Mouse (Mus musculus) kidney, embryonic 15.5 days (tissue): Measurements from ENCODE around the gene Myo1e. TPM values are rescaled to one million over a fixed set of nuclear protein-coding genes. Genes with fewer than 3 reads are reported as not detected.

Experiments used
- ATAC-seq: fragments of 200-750 bp; cut with Nextera tagmentation; replicated peaks from 2 replicates; pipeline ENCODE4 v1.8.0; 2017; ENCODE audit warnings: moderate TSS enrichment; ENCODE audit not compliant: low FRiP score
- H3K27ac ChIP-seq: fragments of 300-500 bp; sonication (generic); 2 replicates; pipeline ENCODE4 v1.5.1; 2015; ENCODE audit warnings: mild to moderate bottlenecking, inconsistent platforms
- H3K27me3 ChIP-seq: fragments of 300-500 bp; sonication (generic); 2 replicates; pipeline ENCODE4 v1.6.1; 2015; ENCODE audit warnings: inconsistent platforms
- H3K36me3 ChIP-seq: fragments of 300-500 bp; sonication (generic); 2 replicates; pipeline ENCODE4 v1.6.1; 2015; ENCODE audit warnings: inconsistent platforms
- H3K4me1 ChIP-seq: fragments of 300-500 bp; sonication (generic); 2 replicates; pipeline ENCODE4 v1.6.1; 2015; ENCODE audit warnings: inconsistent platforms
- H3K4me2 ChIP-seq: fragments of 300-500 bp; sonication (generic); 2 replicates; pipeline ENCODE4 v1.6.1; 2015; ENCODE audit warnings: moderate library complexity, mild to moderate bottlenecking, inconsistent platforms
- H3K4me3 ChIP-seq: fragments of 300-500 bp; sonication (generic); replicated peaks from 2 replicates; pipeline ENCODE4 v1.5.1; 2015; ENCODE audit warnings: mild to moderate bottlenecking, inconsistent platforms
- H3K9ac ChIP-seq: fragments of 300-500 bp; sonication (generic); 2 replicates; pipeline ENCODE4 v1.6.1; 2015; ENCODE audit warnings: mild to moderate bottlenecking, inconsistent platforms
- H3K9me3 ChIP-seq: fragments of 300-500 bp; sonication (generic); replicated peaks from 2 replicates; pipeline ENCODE4 v1.6.1; 2016; ENCODE audit warnings: inconsistent platforms
- WGBS: fragments of 180-500 bp; shearing (Covaris S2); methylation state at CpG from one replicate; pipeline ENCODE4 v1.1.7; 2015; ENCODE audit warnings: mixed read lengths; 5-methylcytosine and 5-hydroxymethylcytosine counted together
- polyA plus RNA-seq: library from polyadenylated mRNA; unstranded; fragments of >200 nt; fragmentation: Nextera tagmentation; extraction: Ambion mirVana; gene quantifications from 2 replicates; pipeline ENCODE4 v1.2.1, GENCODE M21; 2015

Gene Myo1e
- polyA plus RNA-seq = 22.3 and 22.6 TPM in 2 replicates

GRCm38 (mm10) chr9:70207151-70207831 lies at the start of gene Myo1e:
Gene Myo1e (plus strand): TSS chr9:70207350.
- Histone ChIP-seq H3K36me3 (no peaks in the 10 kb centered on the region), H3K9ac (peak within 1 kb of the TSS; percentile 76), H3K9me3 (no peaks in the 10 kb centered on the region), H3K4me3 (peak within 1 kb of the TSS; percentile 75), H3K27ac (peak within 1 kb of the TSS; percentile 95), H3K4me1 (peaks cover 23% of the 10 kb centered on the region), H3K27me3 (0 out of 2 replicates have a peak, but pooled peaks cover 5% of the 10 kb centered on the region), H3K4me2 (peak within 1 kb of the TSS; percentile 98)
- peak; percentile 93 for ATAC-seq
- WGBS = under 1% methylated on average over 43 of the region's 43 CpGs

GRCm38 (mm10) chr9:70160071-70160470 lies 47.1 kb upstream of the Myo1e start:
- no peak overlapping the region for H3K4me2 ChIP-seq
- H3K36me3 ChIP-seq = no peaks in the 10 kb centered on the region
- H3K9ac ChIP-seq = no peak overlapping the region
- H3K27me3 ChIP-seq = no peaks in the 10 kb centered on the region
- WGBS = 62% methylated on average over 10 of the region's 10 CpGs
- H3K9me3 ChIP-seq = no peaks in the 10 kb centered on the region
- ATAC-seq = no peak
- no peak overlapping the region for H3K27ac ChIP-seq
- H3K4me1 ChIP-seq = 0 out of 2 replicates have a peak, but pooled peaks cover 1% of the 10 kb centered on the region
- H3K4me3 ChIP-seq = no peak overlapping the region

GRCm38 (mm10) chr9:70168973-70169372 lies 38.2 kb upstream of the Myo1e start:
- no peak overlapping the region for H3K4me3 ChIP-seq
- H3K4me2 ChIP-seq = no peak overlapping the region
- no peaks in the 10 kb centered on the region for H3K9me3 ChIP-seq
- no peak overlapping the region for H3K27ac ChIP-seq
- H3K36me3 ChIP-seq = no peaks in the 10 kb centered on the region
- H3K4me1 ChIP-seq = no peaks in the 10 kb centered on the region; the same call in 1 of the 2 replicates
- H3K9ac ChIP-seq = no peak overlapping the region
- H3K27me3 ChIP-seq = no peaks in the 10 kb centered on the region
- no peak for ATAC-seq
- 85% methylated on average over 7 of the region's 7 CpGs for WGBS

GRCm38 (mm10) chr9:70174291-70174848 lies 32.8 kb upstream of the Myo1e start:
- Histone ChIP-seq H3K9ac (no peak overlapping the region), H3K36me3 (no peaks in the 10 kb centered on the region), H3K4me2 (no peak overlapping the region), H3K27me3 (no peaks in the 10 kb centered on the region), H3K4me3 (no peak overlapping the region), H3K27ac (no peak overlapping the region), H3K9me3 (no peaks in the 10 kb centered on the region), H3K4me1 (peaks cover 9% of the 10 kb centered on the region)
- WGBS = 58% methylated on average over 4 of the region's 4 CpGs
- ATAC-seq = no peak

DNA sequence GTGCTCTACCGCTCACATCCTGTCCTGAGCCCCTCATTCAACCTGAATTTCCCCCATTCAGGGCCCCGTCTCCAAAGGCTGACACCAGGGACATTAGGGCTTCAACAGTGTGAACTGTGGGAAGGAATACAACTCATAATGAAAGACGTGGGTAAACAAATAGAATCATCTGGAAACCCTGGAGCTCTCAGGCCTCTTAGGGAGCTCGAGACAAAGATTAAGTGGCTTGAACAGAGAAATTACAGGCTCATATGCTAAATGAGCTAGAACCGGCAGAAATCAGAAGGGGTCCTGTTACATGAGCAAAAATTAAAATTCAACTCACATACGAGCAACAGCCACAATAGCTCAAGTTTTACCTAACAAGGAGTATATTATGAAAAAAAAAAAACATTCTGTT lies 32.3 kb upstream of the Myo1e start:
- Histone ChIP-seq H3K36me3 (no peaks in the 10 kb centered on the region), H3K9ac (no peak overlapping the region), H3K4me1 (peaks cover 9% of the 10 kb centered on the region), H3K4me3 (no peak overlapping the region), H3K27ac (no peak overlapping the region), H3K4me2 (no peak overlapping the region), H3K9me3 (no peaks in the 10 kb centered on the region), H3K27me3 (no peaks in the 10 kb centered on the region)
- WGBS = 32% methylated on average over 6 of the region's 6 CpGs
- no peak for ATAC-seq

- H3K9ac ChIP-seq = no peak overlapping the region
- ATAC-seq = no peak
- H3K4me2 ChIP-seq = no peak overlapping the region
- H3K36me3 ChIP-seq = no peaks in the 10 kb centered on the region
- no peaks in the 10 kb centered on the region for H3K9me3 ChIP-seq
- 84% methylated on average over 3 of the region's 3 CpGs for WGBS
- peaks cover 11% of the 10 kb centered on the region for H3K4me1 ChIP-seq
- H3K27ac ChIP-seq = no peak overlapping the region
- no peaks in the 10 kb centered on the region for H3K27me3 ChIP-seq
- H3K4me3 ChIP-seq = no peak overlapping the region
Measured at GRCm38 (mm10) chr9:70176291-70176690, 30.9 kb upstream of the Myo1e start.

DNA sequence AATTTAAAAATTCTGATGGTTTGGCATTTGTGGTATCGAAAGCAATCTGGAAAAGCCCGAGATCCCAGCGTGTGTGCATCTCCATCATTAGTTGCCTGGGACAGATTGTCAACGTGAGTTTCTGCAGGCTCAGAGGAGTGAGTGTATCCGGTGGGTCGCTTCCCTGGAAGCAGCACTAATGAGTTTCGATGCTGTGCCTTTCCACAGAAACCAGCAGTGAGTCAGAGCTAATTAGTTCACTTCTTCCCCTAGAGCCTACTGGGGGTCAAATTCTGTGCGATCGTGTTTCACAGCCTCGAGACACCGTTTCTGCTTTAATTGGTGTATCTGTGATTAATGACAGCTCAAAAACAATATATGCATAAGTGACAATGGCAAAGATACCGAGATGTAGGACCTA lies 25.4 kb upstream of the Myo1e start:
- Histone ChIP-seq H3K9ac (no peak overlapping the region), H3K27ac (no peak overlapping the region), H3K36me3 (no peaks in the 10 kb centered on the region), H3K4me1 (peaks cover 6% of the 10 kb centered on the region; the same call in 1 of the 2 replicates), H3K27me3 (no peaks in the 10 kb centered on the region), H3K4me3 (no peak overlapping the region), H3K4me2 (no peak overlapping the region), H3K9me3 (no peaks in the 10 kb centered on the region)
- no peak for ATAC-seq
- WGBS = 40% methylated on average over 12 of the region's 12 CpGs

GRCm38 (mm10) chr9:70182639-70183038 lies 24.5 kb upstream of the Myo1e start:
- no peak for ATAC-seq
- Histone ChIP-seq H3K27ac (no peak overlapping the region), H3K9me3 (no peaks in the 10 kb centered on the region), H3K4me2 (no peak overlapping the region), H3K4me3 (no peak overlapping the region), H3K4me1 (peaks cover 6% of the 10 kb centered on the region; the same call in 1 of the 2 replicates), H3K27me3 (no peaks in the 10 kb centered on the region), H3K36me3 (no peaks in the 10 kb centered on the region), H3K9ac (no peak overlapping the region)
- WGBS = 68% methylated on average over 7 of the region's 7 CpGs

GRCm38 (mm10) chr9:70192336-70192735 lies 14.8 kb upstream of the Myo1e start:
- Histone ChIP-seq H3K36me3 (no peaks in the 10 kb centered on the region), H3K4me3 (no peak overlapping the region), H3K4me1 (no peaks in the 10 kb centered on the region), H3K27ac (no peak overlapping the region), H3K27me3 (no peaks in the 10 kb centered on the region), H3K9ac (no peak overlapping the region), H3K9me3 (no peaks in the 10 kb centered on the region), H3K4me2 (no peak overlapping the region)
- ATAC-seq = no peak
- WGBS = 74% methylated on average over 5 of the region's 5 CpGs

DNA sequence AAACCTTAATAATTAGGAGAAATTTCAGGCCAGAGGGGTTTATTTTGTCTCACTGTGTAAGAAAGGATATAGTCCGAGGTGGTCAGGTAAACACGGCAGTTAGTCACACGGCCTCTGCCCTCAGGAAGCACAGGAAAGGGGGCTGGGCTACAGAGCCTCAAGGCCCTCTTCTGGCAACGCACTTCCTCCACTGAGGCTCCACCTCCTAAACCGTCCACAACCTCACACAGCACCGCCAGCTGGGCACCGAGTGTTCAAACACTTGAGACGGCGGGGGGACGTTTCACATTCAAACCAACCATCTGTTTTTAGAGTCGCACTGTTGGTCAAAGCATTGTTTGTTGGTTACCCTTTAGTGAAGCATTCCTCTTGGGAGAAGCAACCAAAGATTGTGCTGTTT lies 12.5 kb upstream of the Myo1e start:
- no peak overlapping the region for H3K4me2 ChIP-seq
- ATAC-seq = no peak
- no peaks in the 10 kb centered on the region for H3K9me3 ChIP-seq
- H3K36me3 ChIP-seq = no peaks in the 10 kb centered on the region
- no peak overlapping the region for H3K27ac ChIP-seq
- H3K4me1 ChIP-seq = no peaks in the 10 kb centered on the region
- H3K27me3 ChIP-seq = no peaks in the 10 kb centered on the region
- WGBS = 80% methylated on average over 11 of the region's 11 CpGs
- H3K9ac ChIP-seq = no peak overlapping the region
- H3K4me3 ChIP-seq = no peak overlapping the region

DNA sequence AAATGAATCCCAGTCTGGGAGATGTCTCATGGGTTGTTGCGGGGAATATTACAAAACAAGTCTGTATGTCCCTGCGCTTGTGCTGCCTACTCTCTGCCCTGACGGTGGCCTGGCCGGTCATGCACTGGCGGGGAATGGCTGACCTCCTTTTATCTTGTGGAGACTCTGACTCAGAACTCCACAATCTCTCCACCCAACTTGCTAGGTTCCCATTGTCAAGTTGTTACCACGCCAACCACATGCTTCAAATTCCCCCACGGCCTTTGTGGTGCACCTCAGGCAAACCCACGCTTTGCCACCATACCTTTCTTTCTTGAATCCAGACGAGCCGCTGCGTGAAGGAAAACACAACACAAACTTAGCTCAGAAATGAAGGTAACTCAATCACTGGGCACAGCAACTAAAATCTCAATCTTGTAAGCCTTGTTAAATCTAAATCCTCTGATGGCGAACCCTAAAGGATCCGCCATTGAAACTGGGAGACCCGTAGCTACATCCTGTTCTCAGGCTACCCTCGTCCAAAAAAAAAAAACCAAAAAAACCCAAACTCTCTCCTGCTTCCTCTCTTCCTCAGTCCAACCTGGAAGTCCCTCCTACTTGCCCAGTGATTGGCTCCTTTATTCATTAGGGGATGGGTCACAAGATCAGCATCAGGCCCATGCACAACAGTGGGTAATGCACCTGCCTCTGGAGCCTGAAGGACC lies 10.0 kb upstream of the Myo1e start:
- Histone ChIP-seq H3K4me1 (no peaks in the 10 kb centered on the region), H3K9ac (no peak overlapping the region), H3K4me2 (no peak overlapping the region), H3K36me3 (no peaks in the 10 kb centered on the region), H3K4me3 (no peak overlapping the region), H3K27me3 (no peaks in the 10 kb centered on the region), H3K9me3 (no peaks in the 10 kb centered on the region), H3K27ac (no peak overlapping the region)
- WGBS = 85% methylated on average over 15 of the region's 15 CpGs
- no peak for ATAC-seq

GRCm38 (mm10) chr9:70197992-70198391 lies 9.2 kb upstream of the Myo1e start:
- Histone ChIP-seq H3K27me3 (no peaks in the 10 kb centered on the region), H3K4me1 (no peaks in the 10 kb centered on the region), H3K4me3 (no peak overlapping the region), H3K9me3 (no peaks in the 10 kb centered on the region), H3K4me2 (no peak overlapping the region), H3K27ac (no peak overlapping the region), H3K36me3 (no peaks in the 10 kb centered on the region), H3K9ac (no peak overlapping the region)
- WGBS = 92% methylated on average over 8 of the region's 8 CpGs
- ATAC-seq = no peak
